Mouse (Mus musculus) hindbrain, embryonic 12.5 days (tissue): ENCODE data around the gene Map3k14. TPM values are rescaled to one million over a fixed set of nuclear protein-coding genes. Genes with fewer than 3 reads are reported as not detected.

Experiments
- polyA plus RNA-seq: library from polyadenylated mRNA; unstranded; fragments of >200 nt; fragmentation: Nextera tagmentation; extraction: Ambion mirVana; gene quantifications from 2 replicates; pipeline ENCODE4 v1.2.1, GENCODE M21; 2016

Map3k14 gene
- polyA plus RNA-seq, 1 experiment from 2014 or later = 3.9 TPM

Other genes with a start within 250 kb of the Map3k14 start
- 38.6 and 40.3 TPM in 2 replicates for gene Nmt1, start 239.3 kb downstream of the Map3k14 start, polyA plus RNA-seq
- gene Dcakd, start 239.1 kb downstream of the Map3k14 start, polyA plus RNA-seq = 160 and 161 TPM in 2 replicates
- 1.6 and 1.7 TPM in 2 replicates for gene Plcd3, start 165.8 kb downstream of the Map3k14 start, polyA plus RNA-seq
- 7.0 and 8.3 TPM in 2 replicates for gene Acbd4, start 165.8 kb downstream of the Map3k14 start, polyA plus RNA-seq
- 3.8 and 4.0 TPM in 2 replicates for gene Hexim1, start 151.2 kb downstream of the Map3k14 start, polyA plus RNA-seq
- gene Hexim2, start 135.0 kb downstream of the Map3k14 start, polyA plus RNA-seq = 12.0 and 12.9 TPM in 2 replicates
- 1.4 and 1.6 TPM in 2 replicates for gene Fmnl1, start 96.4 kb downstream of the Map3k14 start, polyA plus RNA-seq
- 0.34 and 0.71 TPM in 2 replicates for gene 1700023F06Rik, start 58.9 kb downstream of the Map3k14 start, polyA plus RNA-seq
- 0.21 TPM in 1 of 2 replicates, not detected in the other for gene Spata32, start 49.0 kb downstream of the Map3k14 start, polyA plus RNA-seq
- 5.2 and 5.9 TPM in 2 replicates for gene Arhgap27, start 96.2 kb upstream of the Map3k14 start, polyA plus RNA-seq
- 11.5 and 12.1 TPM in 2 replicates for gene Plekhm1, start 145.2 kb upstream of the Map3k14 start, polyA plus RNA-seq
- not detected in 2 replicates for gene Lrrc37a, start 237.1 kb upstream of the Map3k14 start, polyA plus RNA-seq